Mouse (Mus musculus): ENCODE measurements around the gene Ccdc47.
"Not testable (repeated sequence)": the region's sequence is repeated elsewhere in the genome, so short reads cannot be mapped to it uniquely, and the experiment has no call there.

Gene Ccdc47

DNA sequence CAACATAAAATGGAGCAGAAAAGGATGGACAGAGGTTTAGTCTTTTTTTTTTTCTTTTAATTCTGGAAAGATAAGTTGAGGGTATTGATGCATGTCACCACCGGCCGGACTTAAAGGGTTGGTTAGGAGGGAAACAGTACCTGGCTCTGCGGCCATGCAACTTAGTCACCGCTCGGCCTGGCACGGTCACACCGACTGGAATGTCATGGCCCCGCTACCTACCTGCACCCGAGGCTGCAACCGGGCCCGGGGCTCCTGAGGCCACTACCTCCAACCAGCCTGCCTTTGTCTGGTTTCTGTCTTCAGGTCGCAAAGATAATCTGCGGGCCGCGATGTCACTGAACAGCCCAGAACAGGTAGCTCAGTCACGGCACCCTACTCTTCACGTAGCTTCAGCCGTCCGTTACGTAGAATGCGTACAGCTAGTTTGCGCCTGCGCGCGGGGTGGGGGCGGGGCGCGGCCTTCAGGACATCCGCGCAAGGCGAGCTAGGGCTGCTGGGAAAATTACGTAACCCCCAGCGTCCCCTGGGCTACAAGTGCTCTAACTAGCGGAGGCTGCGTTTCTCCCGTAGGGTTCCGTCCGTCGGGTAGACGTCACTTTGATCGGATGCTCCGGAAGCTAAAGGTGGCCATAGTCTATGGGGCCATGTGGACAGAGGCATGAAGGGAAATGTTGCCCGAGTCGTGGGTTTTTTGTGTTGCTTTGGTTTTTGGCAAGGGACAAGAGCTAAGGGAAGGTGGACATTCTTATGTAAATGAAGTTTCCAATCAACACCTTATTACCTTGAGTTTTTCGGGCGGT lies at the start of gene Ccdc47:
Gene Ccdc47 (minus strand): TSS at position 418 of the 803 bp plus-strand sequence.
- peak; percentile 91 for DNase-seq (ENCODE audit: low spot score)

DNA sequence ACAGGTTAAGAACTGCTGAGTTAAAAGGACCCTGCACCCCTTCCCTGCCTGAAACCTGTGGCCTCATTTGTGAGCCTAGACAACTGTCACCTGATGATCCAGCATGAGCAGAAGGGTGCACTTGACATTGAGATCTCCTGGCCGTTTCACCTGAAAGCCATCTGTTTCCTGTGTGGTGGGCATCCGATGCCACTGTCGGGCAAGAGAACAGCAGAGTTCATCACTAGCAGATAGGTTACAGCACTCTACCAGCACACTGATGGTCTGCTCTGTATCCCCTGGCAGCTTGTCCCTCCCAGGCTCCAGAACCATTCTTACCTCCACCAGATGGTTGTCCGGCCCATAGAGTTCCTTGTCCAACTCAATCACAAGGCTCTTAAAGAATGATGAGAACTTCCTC lies 49.4 kb upstream of the Ccdc47 start:
- DNase-seq (ENCODE audit: low spot score), result no peak

DNA sequence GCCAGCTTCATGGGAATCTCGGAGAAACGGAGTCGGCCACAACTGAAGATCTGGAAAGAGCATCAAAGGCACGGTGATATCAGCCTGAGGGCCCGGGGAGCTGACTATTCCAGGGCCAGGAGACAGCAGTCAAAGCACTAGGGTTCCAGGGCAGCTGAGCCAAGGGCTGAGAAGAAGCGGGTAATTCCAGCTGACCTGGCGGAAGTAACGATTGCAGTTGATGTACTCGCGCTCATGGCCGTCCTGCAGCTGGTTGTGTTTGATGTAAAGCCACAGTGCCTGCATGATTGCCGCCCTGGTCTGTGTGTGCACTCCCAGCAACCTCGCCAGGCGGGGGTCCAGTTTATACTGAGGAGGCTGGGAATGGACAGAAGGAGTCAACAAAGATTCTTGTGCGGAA lies 48.8 kb upstream of the Ccdc47 start:
- no peak for DNase-seq (ENCODE audit: low spot score)

DNA sequence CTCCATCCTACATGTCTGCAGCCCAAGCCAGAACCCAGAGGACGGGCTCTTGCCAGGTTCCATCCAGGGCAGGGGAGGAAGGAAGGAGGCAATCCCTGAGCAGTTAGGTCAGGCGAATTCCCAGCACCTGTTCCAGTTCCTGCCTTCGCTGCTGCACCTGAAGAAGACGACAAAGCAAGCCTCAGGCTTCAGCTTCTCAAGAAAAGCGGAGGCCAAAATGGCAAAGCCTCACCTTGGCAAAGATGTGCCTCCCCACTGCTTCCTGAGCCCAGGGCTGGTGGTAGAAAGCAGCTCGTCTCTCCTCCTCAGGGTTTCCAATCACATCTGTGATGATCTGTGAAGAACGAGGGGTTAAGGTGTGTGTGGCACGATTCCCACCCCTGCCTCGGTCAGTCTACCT lies 47.8 kb upstream of the Ccdc47 start:
- no peak for DNase-seq (ENCODE audit: low spot score)

DNA sequence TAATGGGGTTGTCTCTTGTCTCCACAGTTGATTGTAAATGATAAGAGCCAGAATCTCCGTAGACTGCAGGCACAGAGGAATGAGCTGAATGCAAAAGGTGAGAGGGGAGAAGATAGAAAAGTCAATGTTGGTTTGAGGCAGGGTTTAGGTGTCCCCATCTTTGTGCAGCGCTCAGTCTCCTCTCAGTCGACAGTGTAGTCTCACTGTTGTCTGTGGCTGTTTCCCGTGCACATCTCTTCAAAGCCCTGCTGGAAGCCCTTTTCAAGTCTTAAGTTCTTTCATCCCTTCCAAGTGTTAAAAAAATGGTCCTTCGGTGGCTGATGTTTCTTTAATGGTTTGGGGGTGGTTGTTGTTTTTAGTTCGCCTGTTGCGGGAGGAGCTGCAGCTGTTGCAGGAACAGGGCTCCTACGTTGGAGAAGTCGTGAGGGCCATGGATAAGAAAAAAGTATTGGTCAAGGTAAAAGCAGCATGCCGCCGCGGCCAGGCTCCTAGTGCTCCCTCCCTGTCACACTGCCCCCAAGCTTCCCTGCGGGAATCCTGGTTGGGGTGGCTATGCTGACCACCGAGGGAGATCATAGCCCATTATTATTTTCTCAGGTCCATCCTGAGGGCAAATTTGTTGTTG lies 44.8 kb upstream of the Ccdc47 start:
- DNase-seq (ENCODE audit: low spot score), result no peak

DNA sequence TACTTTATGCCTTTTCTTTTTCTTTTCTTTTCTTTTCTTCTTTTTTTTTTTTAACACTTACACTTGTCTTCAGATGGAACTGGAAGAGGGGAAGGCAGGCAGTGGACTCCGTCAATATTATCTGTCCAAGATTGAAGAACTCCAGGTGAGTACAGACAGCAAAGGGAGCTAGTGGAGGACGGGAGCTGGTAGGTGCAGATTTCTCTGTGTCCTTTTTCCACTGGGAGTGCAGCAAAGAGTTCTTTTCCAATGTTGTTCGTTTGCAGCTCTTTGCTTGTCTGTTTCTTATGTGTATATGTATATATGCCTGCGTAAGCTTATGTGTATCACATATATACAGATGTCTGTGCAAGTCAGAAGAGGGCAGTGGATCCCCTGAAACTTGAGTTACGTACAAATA lies 40.6 kb upstream of the Ccdc47 start:
- DNase-seq (ENCODE audit: low spot score), result no peak

DNA sequence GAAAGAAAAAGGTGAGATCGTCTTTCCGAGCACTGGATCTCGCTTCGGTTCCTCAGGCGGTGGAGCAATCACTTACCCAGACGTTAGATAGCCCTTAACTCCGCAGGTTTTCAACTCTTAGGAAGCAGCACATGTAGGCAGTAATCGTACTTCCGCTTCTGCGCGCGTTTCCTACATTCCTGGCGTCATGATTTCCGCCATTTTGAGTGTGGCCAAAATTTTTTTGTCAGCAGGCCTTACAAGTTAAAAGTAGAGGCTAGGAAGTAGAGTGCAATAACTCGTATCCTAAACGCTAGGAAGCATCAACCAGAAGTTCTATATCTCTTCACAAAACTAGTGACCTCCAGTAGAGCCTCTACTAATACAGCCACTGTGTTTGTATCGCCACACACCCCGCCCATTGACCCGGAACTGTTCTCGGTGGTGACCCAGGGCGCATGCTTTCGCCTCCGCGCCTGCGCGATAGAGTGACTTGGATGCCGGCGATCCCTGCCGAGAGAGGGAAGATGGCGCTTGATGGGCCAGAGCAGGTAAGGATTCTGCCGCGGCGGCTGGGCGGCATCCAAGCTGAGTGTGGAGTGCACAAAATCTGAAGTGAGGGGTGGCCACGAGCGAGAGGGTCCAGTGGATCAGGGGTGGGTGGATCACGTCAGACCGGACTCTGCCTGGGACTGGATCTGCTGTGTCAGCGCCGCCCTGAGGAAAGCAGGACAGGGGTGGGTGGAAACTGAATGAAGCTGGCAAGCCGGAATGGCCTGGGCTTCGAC lies 39.7 kb upstream of the Ccdc47 start, which contains the start of the genes Ftsj3 and Psmc5:
Gene Ftsj3 (minus strand): TSS at position 395 of the 767 bp plus-strand sequence.
Gene Psmc5 (plus strand): TSS at position 470 of the 767 bp plus-strand sequence.
- peak; percentile 98 for DNase-seq (ENCODE audit: low spot score)

DNA sequence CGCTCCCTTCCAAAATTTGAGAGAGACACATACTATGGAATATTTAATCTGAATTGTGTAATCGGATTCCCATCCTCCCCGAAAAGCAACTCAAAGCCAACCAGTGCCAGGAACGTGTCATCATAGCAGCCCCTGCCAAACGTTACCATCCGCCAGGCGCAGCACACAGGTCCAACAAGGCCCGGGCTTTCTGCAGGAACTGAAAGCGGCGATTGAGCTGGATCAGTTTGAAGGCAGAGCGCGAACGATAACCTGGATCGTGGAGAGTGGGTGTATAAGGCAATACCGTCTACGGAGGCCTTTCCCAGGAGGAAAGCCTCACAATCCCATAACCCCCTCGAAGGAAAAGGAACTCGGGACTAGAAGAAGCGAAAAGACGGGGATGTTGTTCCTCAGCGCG lies 39.0 kb upstream of the Ccdc47 start:
- no peak for DNase-seq (ENCODE audit: low spot score)

DNA sequence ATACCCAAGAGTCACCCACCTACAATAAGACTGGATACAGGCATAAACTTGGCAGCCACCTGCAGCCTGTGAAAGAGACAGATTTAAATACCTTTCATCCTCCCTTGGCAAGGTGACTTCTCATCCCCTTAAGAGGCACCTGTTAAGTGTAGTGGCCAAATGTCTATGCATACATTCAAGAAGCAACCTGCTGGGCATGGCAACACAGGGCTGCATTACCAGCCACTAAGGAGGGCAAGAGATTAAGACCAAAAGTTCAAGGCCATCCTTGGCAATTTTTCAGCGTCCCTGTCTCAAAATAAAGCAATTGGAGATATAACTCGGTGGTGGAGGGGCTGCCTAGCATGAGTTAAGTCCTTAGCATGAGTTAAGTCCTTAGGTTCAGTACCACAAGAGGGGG lies 38.6 kb upstream of the Ccdc47 start:
- no peak for DNase-seq (ENCODE audit: low spot score)

DNA sequence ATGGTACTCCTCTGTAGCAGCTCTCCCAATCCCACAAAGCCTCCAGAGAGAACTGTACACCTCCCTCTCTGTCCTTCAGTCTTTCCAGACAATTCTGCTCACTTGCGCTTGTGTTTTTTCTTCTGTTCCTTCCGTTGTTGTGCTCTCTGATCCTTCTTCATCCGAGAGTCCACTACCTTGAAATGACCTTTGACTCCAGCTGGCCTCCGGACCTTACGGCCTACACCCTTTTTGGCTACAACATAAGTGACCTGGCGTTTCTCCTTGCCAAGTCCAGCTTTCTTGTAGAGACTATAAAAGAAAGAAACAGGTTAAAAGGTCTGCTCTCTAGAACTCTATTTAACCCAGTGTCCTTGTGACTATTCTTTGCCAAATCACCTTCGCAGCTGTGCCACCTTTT lies 33.2 kb upstream of the Ccdc47 start:
- DNase-seq (ENCODE audit: low spot score), result no peak

DNA sequence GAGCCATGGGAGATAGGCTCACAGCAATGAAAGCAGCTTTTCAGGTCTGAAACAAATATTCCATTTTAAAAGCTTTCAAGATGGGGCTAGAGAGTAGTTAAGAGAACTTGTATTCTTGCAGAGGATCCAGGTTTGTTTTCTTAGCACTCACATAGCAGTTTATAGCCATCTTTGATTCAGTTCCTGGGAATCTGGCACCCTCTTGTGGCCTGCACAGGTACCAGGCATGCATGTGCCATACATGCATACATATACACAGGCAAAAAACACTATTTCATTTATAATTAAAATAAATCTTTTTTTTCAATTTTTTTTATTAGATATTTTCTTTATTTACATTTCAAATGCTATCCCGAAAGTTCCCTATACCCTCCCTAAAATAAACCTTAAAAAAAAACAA lies 30.7 kb upstream of the Ccdc47 start:
- DNase-seq (ENCODE audit: low spot score), result no peak

DNA sequence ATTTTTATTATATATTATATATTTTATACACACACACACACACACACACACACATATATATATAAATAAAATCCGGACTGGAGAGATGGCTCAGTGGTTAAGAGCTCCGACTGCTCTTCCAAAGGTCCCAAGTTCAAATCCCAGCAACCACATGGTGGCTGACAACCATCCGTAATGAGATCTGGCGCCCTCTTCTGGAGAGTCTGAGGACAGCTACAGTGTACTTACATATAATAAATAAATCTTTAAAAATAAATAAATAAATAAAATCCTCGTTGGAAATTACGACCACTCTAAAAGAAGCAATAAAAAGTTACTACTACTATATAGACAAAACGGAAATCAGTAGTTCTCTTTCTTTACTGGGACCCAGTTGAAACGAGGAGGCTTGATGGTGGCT lies 17.8 kb upstream of the Ccdc47 start:
- DNase-seq (ENCODE audit: low spot score), result not testable (repeated sequence)

DNA sequence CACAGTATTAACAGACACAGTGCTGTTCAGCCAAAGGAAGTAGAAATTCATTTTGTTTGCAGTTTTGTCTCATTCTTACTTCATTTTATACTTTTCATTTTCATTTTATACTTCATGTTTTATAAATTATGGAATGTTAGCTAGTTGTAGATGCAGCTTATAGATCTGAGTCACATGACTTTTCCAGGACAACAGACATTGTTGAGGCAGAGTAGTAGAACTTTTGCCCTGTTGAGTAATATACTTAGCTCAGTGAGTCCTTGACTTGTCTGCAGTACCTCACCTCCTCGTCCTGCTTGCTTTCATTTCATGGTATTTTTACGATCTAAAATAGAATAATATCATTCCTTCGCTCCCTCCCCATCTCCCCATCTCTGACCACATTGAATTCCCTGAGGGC lies 4.5 kb upstream of the Ccdc47 start:
- no peak for DNase-seq (ENCODE audit: low spot score)

DNA sequence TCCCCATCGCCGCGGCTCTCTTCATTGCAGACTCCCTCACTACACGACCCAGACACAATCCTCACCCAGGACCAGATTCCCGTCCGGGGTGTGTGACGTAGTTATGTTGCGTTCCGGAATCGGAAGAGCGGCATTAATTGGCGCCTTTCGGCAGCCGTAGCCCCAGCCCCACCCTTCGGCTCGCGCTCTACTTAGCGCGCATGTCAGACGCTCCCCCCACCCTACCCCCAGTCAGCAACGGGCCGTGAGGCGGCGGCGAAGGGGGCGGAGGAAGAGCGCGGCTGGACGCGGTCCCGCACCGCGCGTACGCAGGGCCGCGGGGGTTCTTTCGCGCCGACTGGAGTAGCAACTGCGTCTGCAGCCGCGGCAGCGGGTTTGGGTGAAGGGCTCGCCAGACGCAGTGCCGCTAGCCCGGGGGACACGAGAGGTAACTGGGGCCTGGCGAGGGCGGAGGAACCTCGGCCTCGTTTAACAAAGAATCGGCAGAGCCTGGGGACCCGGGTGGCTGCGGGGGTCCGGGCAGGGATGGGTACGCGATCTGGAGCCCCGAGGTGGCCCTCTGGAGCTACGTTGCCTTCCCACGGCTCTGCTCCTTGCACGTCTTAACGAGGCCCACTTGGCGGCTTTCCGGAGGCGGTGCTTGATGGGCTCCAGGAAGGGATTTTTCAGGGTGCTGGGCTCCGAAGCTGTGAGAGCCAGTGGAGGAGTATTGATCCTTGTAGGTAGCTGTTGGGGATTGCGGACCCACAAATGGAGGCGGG lies 766 bp upstream of the Ccdc47 start, which contains the start of gene Ddx42:
Gene Ddx42 (plus strand): TSS at position 197 of the 761 bp plus-strand sequence.
- DNase-seq (ENCODE audit: low spot score), result peak; percentile 90

DNA sequence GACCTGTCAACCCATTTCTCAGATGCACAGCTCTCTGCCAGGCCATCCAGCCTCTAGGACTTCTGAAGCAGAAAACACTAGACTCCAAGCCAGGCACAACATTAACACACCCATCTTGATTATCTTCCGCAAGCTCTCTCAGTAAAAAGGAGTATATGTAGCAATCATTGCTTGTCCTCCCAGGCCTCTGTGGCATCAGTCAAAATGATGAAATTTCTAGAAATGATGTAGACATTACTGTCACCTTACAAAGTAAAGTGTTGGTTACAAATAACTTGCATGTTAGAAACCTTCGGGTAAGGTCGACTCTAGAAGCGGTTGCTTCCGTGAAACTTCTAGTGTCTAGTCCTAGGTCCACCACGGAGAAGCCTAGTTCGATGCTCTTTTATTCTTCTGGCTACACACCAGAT lies 689 bp downstream of the Ccdc47 start:
- no peak for DNase-seq (ENCODE audit: low spot score)

DNA sequence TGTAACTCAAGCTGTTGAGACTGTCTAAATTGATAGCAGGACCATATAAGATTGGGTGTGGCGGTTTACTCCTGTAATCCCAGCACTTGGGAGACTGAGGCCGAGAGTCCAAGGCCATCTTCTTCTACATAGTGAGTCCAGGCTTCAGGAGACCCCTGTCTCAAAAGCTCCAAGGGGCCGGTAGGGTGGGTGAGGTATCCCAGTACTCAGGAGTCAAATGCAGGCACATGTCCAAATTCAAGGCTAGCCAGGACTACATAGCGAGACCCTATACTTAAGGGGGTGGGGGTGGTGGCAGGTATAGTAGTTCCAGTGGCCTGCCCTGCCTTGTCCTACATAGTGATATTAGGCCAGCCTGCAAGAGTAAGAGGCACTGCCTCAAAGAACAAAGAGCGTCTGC lies 1.3 kb downstream of the Ccdc47 start:
- DNase-seq (ENCODE audit: low spot score), result no peak

DNA sequence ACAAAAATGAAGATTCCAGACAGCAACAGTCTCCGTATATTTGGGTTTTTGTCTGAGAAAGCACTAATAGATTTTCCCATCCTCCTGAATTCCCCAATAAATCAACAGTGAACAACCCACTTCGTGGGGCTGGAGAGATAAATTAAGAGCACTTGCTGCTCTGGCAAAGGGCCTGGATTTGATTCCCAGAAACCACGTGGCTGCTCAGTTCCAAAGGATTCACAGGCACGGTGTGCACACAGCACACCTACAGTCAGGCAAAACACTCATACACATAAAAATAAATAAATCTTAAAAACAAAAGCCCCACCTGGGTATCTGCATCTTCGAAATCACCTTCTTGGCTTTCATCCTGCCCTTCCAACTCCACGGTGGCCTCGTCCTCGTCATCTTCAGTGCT lies 3.4 kb downstream of the Ccdc47 start:
- no peak for DNase-seq (ENCODE audit: low spot score)

DNA sequence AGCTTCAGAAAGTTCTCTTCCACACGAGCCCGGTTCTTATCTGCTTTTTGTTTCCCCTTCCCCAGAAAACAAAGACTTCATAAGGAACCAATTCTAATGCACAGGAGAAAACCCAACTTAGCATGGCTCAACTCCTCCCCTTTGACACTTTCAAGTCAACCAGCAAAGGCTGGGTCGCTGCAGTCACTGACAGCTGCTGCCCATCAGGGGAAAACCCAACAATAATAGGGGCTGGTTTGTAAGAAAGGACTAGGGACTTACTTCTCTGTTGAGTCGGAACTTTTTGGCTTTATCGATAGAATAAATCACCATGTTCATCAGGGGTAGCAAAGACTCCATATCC lies 14.1 kb downstream of the Ccdc47 start, which contains the start of gene Strada:
Gene Strada (minus strand): TSS at position 46 of the 343 bp plus-strand sequence.
- DNase-seq (ENCODE audit: low spot score), result no peak

DNA sequence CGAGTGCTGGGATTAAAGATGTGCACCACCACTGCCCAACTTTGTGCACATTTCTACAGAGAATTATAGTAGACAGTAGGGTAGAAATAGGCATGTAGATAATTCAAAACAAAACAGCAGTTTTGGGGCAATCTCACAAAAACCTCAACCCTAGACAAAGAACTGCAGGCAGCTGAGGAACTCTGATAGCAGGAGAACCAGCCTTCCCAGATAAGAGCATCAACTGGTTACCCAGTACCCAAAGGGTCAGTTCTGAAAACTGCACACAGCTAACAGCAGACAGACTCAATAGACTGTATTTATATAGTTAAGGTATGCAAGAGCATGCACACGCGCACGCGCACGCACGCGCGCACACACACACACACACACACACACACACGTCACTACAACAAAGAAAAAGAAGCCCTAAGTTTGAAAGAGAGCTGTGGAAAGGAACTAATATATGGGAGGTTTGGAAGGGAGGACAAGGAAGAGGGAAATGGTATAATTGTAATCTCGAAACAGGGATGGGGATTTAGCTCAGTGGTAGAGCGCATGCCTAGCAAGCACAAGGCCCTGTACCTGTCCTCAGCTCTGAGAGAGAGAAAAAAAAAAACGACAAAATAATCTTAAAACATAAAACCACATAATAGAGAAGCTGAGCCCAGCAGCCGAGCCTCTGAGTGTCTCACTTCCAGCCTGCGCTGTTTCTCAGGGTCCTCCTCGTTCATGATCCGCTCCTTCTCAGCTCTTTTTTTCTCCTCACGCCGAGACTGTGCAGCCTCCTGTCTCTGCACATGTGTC lies 14.6 kb downstream of the Ccdc47 start:
- DNase-seq (ENCODE audit: low spot score), result no peak

DNA sequence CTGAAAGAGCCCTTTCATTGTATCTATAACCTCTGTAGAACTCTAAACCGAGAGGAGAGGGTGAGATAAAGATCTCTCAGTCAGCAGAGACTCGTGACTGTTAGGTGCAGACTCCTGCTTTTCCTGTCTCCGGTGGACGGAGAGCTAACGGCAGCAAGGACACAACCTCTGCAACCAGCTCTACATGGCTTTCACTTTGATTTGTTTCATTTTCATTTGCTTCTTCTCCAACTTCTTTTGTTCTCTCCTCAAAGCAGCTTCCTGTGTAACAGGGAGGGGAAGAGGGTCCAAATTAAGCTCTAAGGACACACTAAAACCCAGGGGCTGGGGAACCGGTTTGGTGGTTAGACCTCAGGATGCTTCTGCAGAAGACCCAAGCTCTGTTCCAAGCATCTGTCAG lies 15.4 kb downstream of the Ccdc47 start:
- no peak for DNase-seq (ENCODE audit: low spot score)

DNA sequence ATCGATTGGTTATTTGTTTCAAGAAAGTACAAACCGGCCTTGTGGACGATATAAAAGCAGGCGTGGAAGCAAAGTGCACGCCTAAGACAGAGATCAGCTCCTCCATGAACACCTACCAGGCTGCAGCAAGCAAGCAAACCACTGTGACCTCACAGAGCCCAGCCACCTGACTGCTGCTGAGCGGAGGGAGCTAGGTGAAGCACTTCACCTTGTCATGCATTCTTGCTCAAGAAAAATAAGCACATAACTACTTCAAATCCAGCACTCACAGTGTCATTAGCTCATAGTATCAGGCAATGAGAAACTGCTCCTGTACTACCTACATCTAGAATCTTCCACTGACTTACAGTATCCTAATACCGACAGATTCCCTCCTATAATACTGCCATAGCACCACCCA lies 16.1 kb downstream of the Ccdc47 start:
- not testable (repeated sequence) for DNase-seq (ENCODE audit: low spot score)
